7 mouse cellular contexts compared by ENCODE assay signal in genomic region chr2:127272049-127272448, GRCm38 (mm10). TPM values are rescaled to one million over a fixed set of nuclear protein-coding genes. Genes with fewer than 3 reads are reported as not detected.
A peak's percentile ranks its signal among the peaks of the same experiment; 100 is the strongest.
DNase-seq lines count a peak whose midpoint lies in the region; ATAC-seq lines count a peak whose summit lies in the region.
"Not testable (repeated sequence)": the region's sequence is repeated elsewhere in the genome, so short reads cannot be mapped to it uniquely, and the experiment has no call there.

No protein-coding gene starts in this region.

- H3K36me3 ChIP-seq in forebrain, embryonic 14.5 days (ENCODE audit: control insufficient read depth, insufficient read depth, low read length); heart, embryonic 16.5 days (ENCODE audit: control insufficient read depth, insufficient read depth); hindbrain, embryonic 16.5 days (ENCODE audit: control insufficient read depth, insufficient read depth, low read length); kidney, embryonic 15.5 days; liver, embryonic 13.5 days; lung, embryonic 16.5 days (ENCODE audit: control insufficient read depth, insufficient read depth, low read length); neural tube, embryonic 13.5 days: not testable (repeated sequence)

- ATAC-seq in forebrain, embryonic 14.5 days; heart, embryonic 16.5 days (replicated peaks; ENCODE audit: extremely low read depth, insufficient read depth, low FRiP score); hindbrain, embryonic 16.5 days; kidney, embryonic 15.5 days (replicated peaks; ENCODE audit: low FRiP score); liver, embryonic 13.5 days (ENCODE audit: low read depth); lung, embryonic 16.5 days (ENCODE audit: low read depth); neural tube, embryonic 13.5 days (ENCODE audit: low read depth): not testable (repeated sequence)

- peak overlapping the region; percentile 74; the same call in 1 of the 2 replicates for H3K4me2 ChIP-seq in forebrain, embryonic 14.5 days (ENCODE audit: low read length)
- H3K4me2 ChIP-seq in heart, embryonic 16.5 days (ENCODE audit: low read depth, low read length) = peak overlapping the region; percentile 70
- H3K4me2 ChIP-seq in hindbrain, embryonic 16.5 days (ENCODE audit: low read length) = peak overlapping the region; percentile 86; the same call in 1 of the 2 replicates
- H3K4me2 ChIP-seq in kidney, embryonic 15.5 days = peak overlapping the region; percentile 86
- H3K4me2 ChIP-seq in liver, embryonic 13.5 days = peak overlapping the region; percentile 84
- H3K4me2 ChIP-seq in lung, embryonic 16.5 days (ENCODE audit: low read depth, low read length) = peak overlapping the region; percentile 79; the same call in 1 of the 2 replicates
- peak overlapping the region; percentile 78 for H3K4me2 ChIP-seq in neural tube, embryonic 13.5 days

- not testable (repeated sequence) for H3K4me3 ChIP-seq in forebrain, embryonic 14.5 days (ENCODE audit: low read depth, low read length); hindbrain, embryonic 16.5 days (ENCODE audit: low read length); kidney, embryonic 15.5 days (replicated peaks); lung, embryonic 16.5 days (ENCODE audit: low read length); neural tube, embryonic 13.5 days
- peak overlapping the region; percentile 45; the same call in 1 of the 2 replicates for H3K4me3 ChIP-seq in heart, embryonic 16.5 days (ENCODE audit: low read length)
- peak overlapping the region; percentile 98 for H3K4me3 ChIP-seq in liver, embryonic 13.5 days (replicated peaks)

- not testable (repeated sequence) for DNase-seq in forebrain, embryonic 14.5 days (ENCODE audit: low spot score); liver, embryonic 13.5 days

- not testable (repeated sequence) for H3K9me3 ChIP-seq in forebrain, embryonic 14.5 days (replicated peaks; ENCODE audit: control insufficient read depth, low read length); heart, embryonic 16.5 days (replicated peaks; ENCODE audit: control insufficient read depth, low read length); hindbrain, embryonic 16.5 days (ENCODE audit: control insufficient read depth, low read length); kidney, embryonic 15.5 days (replicated peaks); liver, embryonic 13.5 days (replicated peaks); lung, embryonic 16.5 days (ENCODE audit: control insufficient read depth, low read length); neural tube, embryonic 13.5 days

- H3K4me1 ChIP-seq in forebrain, embryonic 14.5 days (ENCODE audit: control insufficient read depth, insufficient read depth, low read length); kidney, embryonic 15.5 days; lung, embryonic 16.5 days (replicated peaks; ENCODE audit: control insufficient read depth, insufficient read depth, low read length): not testable (repeated sequence)
- peaks cover 37% of the 10 kb centered on the region for H3K4me1 ChIP-seq in heart, embryonic 16.5 days (ENCODE audit: control insufficient read depth, insufficient read depth, low read length)
- peaks cover 14% of the 10 kb centered on the region for H3K4me1 ChIP-seq in hindbrain, embryonic 16.5 days (ENCODE audit: control insufficient read depth, insufficient read depth, low read depth, low read length)
- peaks cover 44% of the 10 kb centered on the region for H3K4me1 ChIP-seq in liver, embryonic 13.5 days (replicated peaks)
- peaks cover 49% of the 10 kb centered on the region for H3K4me1 ChIP-seq in neural tube, embryonic 13.5 days (replicated peaks)

- not testable (repeated sequence) for H3K9ac ChIP-seq in forebrain, embryonic 14.5 days (ENCODE audit: low read length); heart, embryonic 16.5 days (ENCODE audit: low read length); hindbrain, embryonic 16.5 days (ENCODE audit: low read depth, low read length); kidney, embryonic 15.5 days; lung, embryonic 16.5 days (ENCODE audit: low read length); neural tube, embryonic 13.5 days
- peak overlapping the region; percentile 97 for H3K9ac ChIP-seq in liver, embryonic 13.5 days

- not testable (repeated sequence) for H3K27me3 ChIP-seq in forebrain, embryonic 14.5 days (replicated peaks; ENCODE audit: control insufficient read depth, insufficient read depth, low read length); heart, embryonic 16.5 days (ENCODE audit: control insufficient read depth, insufficient read depth, low read length); hindbrain, embryonic 16.5 days (replicated peaks; ENCODE audit: control insufficient read depth, insufficient read depth, low read length); kidney, embryonic 15.5 days; liver, embryonic 13.5 days; lung, embryonic 16.5 days (ENCODE audit: control insufficient read depth, insufficient read depth, low read depth, low read length); neural tube, embryonic 13.5 days

- not testable (repeated sequence) for H3K27ac ChIP-seq in forebrain, embryonic 14.5 days (ENCODE audit: low read depth, low read length); heart, embryonic 16.5 days (ENCODE audit: low read length); hindbrain, embryonic 16.5 days (ENCODE audit: low read depth, low read length); kidney, embryonic 15.5 days; liver, embryonic 13.5 days; lung, embryonic 16.5 days (ENCODE audit: low read length); neural tube, embryonic 13.5 days (replicated peaks)

- 87% methylated on average over 4 of the region's 4 CpGs for WGBS in forebrain, embryonic 14.5 days
- WGBS in heart, embryonic 16.5 days = 88% methylated on average over 4 of the region's 4 CpGs
- 90% methylated on average over 4 of the region's 4 CpGs for WGBS in hindbrain, embryonic 16.5 days
- WGBS in kidney, embryonic 15.5 days = 93% methylated on average over 4 of the region's 4 CpGs
- 76% methylated on average over 4 of the region's 4 CpGs for WGBS in liver, embryonic 13.5 days (ENCODE audit: insufficient replicate concordance)
- WGBS in lung, embryonic 16.5 days = 84% methylated on average over 4 of the region's 4 CpGs
- 92% methylated on average over 4 of the region's 4 CpGs for WGBS in neural tube, embryonic 13.5 days

RNA-seq across cellular contexts. Expression of gene Stard7, which starts 2.0 kb away (rescaled TPM):
- polyA plus RNA-seq in forebrain, embryonic 14.5 days (2014; fragmentation: Nextera tagmentation; extraction: Ambion mirVana) = 102 and 109 TPM in 2 replicates
- polyA plus RNA-seq in heart, embryonic 16.5 days (2015; fragmentation: Nextera tagmentation; extraction: Ambion mirVana) = 113 and 115 TPM in 2 replicates
- 85.9 and 91.6 TPM in 2 replicates for polyA plus RNA-seq in hindbrain, embryonic 16.5 days (2015; fragmentation: Nextera tagmentation; extraction: Ambion mirVana)
- polyA plus RNA-seq in kidney, embryonic 15.5 days (2015; fragmentation: Nextera tagmentation; extraction: Ambion mirVana) = 76.7 and 78.0 TPM in 2 replicates
- 48.6 and 50.9 TPM in 2 replicates for polyA plus RNA-seq in liver, embryonic 13.5 days (2015; fragmentation: Nextera tagmentation; extraction: Ambion mirVana)
- polyA plus RNA-seq in lung, embryonic 16.5 days (2015; fragmentation: Nextera tagmentation; extraction: Ambion mirVana) = 56.8 and 57.3 TPM in 2 replicates
- polyA plus RNA-seq in neural tube, embryonic 13.5 days (2015; fragmentation: Nextera tagmentation; extraction: Ambion mirVana) = 71.7 and 78.6 TPM in 2 replicates

RNA-seq across cellular contexts. Expression of gene Tmem127, which starts 24.3 kb away (rescaled TPM):
- polyA plus RNA-seq in forebrain, embryonic 14.5 days (2014; fragmentation: Nextera tagmentation; extraction: Ambion mirVana) = 24.4 and 27.8 TPM in 2 replicates
- polyA plus RNA-seq in heart, embryonic 16.5 days (2015; fragmentation: Nextera tagmentation; extraction: Ambion mirVana) = 20.3 and 23.4 TPM in 2 replicates
- 58.7 and 61.1 TPM in 2 replicates for polyA plus RNA-seq in hindbrain, embryonic 16.5 days (2015; fragmentation: Nextera tagmentation; extraction: Ambion mirVana)
- 29.0 and 29.3 TPM in 2 replicates for polyA plus RNA-seq in kidney, embryonic 15.5 days (2015; fragmentation: Nextera tagmentation; extraction: Ambion mirVana)
- polyA plus RNA-seq in liver, embryonic 13.5 days (2015; fragmentation: Nextera tagmentation; extraction: Ambion mirVana) = 12.2 and 13.4 TPM in 2 replicates
- 26.5 and 26.6 TPM in 2 replicates for polyA plus RNA-seq in lung, embryonic 16.5 days (2015; fragmentation: Nextera tagmentation; extraction: Ambion mirVana)
- 43.7 and 45.4 TPM in 2 replicates for polyA plus RNA-seq in neural tube, embryonic 13.5 days (2015; fragmentation: Nextera tagmentation; extraction: Ambion mirVana)

RNA-seq across cellular contexts. Expression of gene Ciao1, which starts 24.4 kb away (rescaled TPM):
- 64.3 and 67.7 TPM in 2 replicates for polyA plus RNA-seq in forebrain, embryonic 14.5 days (2014; fragmentation: Nextera tagmentation; extraction: Ambion mirVana)
- 59.6 and 68.9 TPM in 2 replicates for polyA plus RNA-seq in heart, embryonic 16.5 days (2015; fragmentation: Nextera tagmentation; extraction: Ambion mirVana)
- 59.0 and 61.6 TPM in 2 replicates for polyA plus RNA-seq in hindbrain, embryonic 16.5 days (2015; fragmentation: Nextera tagmentation; extraction: Ambion mirVana)
- 66.8 and 70.8 TPM in 2 replicates for polyA plus RNA-seq in kidney, embryonic 15.5 days (2015; fragmentation: Nextera tagmentation; extraction: Ambion mirVana)
- polyA plus RNA-seq in liver, embryonic 13.5 days (2015; fragmentation: Nextera tagmentation; extraction: Ambion mirVana) = 44.6 and 49.5 TPM in 2 replicates
- polyA plus RNA-seq in lung, embryonic 16.5 days (2015; fragmentation: Nextera tagmentation; extraction: Ambion mirVana) = 69.9 and 75.9 TPM in 2 replicates
- 59.2 and 65.8 TPM in 2 replicates for polyA plus RNA-seq in neural tube, embryonic 13.5 days (2015; fragmentation: Nextera tagmentation; extraction: Ambion mirVana)
